Mouse (Mus musculus): ENCODE measurements around the gene Ascc3. TPM values are rescaled to one million over a fixed set of nuclear protein-coding genes. Genes with fewer than 3 reads are reported as not detected.

Gene Ascc3
- 23.0 and 23.3 TPM in 2 replicates for polyA plus RNA-seq (2014; fragmentation: Nextera tagmentation; extraction: Ambion mirVana)

DNA sequence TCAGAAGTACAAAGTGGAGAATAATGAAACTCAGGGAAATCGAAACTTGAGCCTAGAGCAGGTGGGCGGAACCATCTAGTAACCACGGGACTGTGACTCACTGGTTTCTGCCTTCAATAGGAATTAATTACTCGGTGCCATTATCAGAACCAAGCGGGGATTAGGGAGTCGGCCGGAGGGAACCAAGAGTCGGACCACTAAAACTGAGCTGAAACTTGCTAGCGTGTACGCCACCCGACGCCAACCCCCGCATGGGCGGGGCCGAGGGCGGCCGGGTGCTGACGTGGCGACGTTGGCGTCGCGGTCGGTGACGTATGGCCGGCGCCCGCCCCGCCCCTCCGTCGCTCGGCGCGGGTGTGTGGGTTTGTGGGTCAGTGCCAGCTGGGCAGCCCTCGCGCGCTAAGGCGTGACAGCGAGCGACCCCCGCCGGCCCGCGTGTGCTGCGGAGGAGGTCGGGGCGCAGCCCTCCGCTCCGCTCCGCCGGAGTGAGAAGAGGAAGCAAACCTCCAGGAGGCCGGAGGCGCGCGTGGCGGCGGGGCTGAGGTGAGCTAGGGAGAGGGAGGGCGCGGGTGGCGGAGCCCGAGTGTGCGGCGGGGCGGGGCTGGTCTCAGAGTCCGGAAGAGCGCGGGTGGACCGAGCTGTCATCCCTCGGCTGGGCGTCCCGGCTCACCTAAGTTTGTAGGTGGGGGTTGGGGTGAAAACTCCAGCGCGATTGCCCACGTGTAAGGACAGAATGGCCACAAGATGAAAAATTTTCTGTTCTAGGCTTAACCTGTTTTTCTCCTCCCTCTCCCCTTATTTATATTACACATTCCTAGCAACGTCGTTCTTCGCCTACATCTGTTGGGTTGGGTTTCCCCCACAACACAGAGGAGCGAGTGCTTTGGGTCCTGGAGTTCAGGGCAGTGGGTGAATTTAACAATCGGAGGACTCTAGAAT lies at the start of gene Ascc3:
Ascc3 (plus strand) TSS at position 315 of the 939 bp plus-strand sequence.
- H3K4me1 ChIP-seq (ENCODE audit: control insufficient read depth, insufficient read depth, low read length), result no peaks in the 10 kb centered on the region
- H3K36me3 ChIP-seq (ENCODE audit: control insufficient read depth, insufficient read depth, low read length), result no peaks in the 10 kb centered on the region
- H3K9me3 ChIP-seq (ENCODE audit: control insufficient read depth, low read length), result no peaks in the 10 kb centered on the region
- H3K4me3 ChIP-seq (ENCODE audit: low read depth, low read length), result peak within 1 kb of the TSS; percentile 81
- peak within 1 kb of the TSS; percentile 86 for H3K9ac ChIP-seq (ENCODE audit: low read depth, low read length)
- under 1% methylated on average over 55 of the region's 79 CpGs for WGBS
- peak; percentile 98 for ATAC-seq (ENCODE audit: low read depth)
- peak within 1 kb of the TSS; percentile 94 for H3K27ac ChIP-seq (replicated peaks; ENCODE audit: low read depth, low read length)
- no peaks in the 10 kb centered on the region for H3K27me3 ChIP-seq (replicated peaks; ENCODE audit: control insufficient read depth, insufficient read depth, low read length)
- H3K4me2 ChIP-seq (ENCODE audit: low read depth, low read length), result peak within 1 kb of the TSS; percentile 63
- peak; percentile 93 for DNase-seq (ENCODE audit: low spot score)

DNA sequence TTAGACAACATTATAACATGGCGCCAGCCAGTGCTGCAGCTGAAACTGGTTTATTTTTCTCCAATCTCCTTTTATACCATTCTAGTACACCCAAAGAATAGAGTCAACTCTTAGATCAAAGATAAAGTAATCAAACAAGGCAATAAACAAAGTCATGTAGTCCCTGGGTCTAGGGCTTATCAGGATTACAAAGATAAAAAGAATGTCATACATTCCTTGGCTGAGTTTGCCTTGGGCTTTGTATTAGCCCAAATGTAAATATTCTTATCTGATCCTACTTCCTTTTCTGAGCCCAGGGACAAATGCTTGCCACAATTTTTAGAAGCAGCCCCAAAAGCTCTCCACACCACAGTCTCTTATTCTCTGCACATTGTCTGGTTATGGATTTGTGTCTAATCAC lies 7.7 kb upstream of the Ascc3 start:
- H3K4me2 ChIP-seq (ENCODE audit: low read depth, low read length), result no peak overlapping the region
- DNase-seq (ENCODE audit: low spot score) (no peak), ATAC-seq (ENCODE audit: low read depth) (no peak)
- H3K27ac ChIP-seq (replicated peaks; ENCODE audit: low read depth, low read length), result no peak overlapping the region
- H3K4me3 ChIP-seq (ENCODE audit: low read depth, low read length), result no peak overlapping the region
- no peaks in the 10 kb centered on the region for H3K4me1 ChIP-seq (ENCODE audit: control insufficient read depth, insufficient read depth, low read length)
- H3K27me3 ChIP-seq (replicated peaks; ENCODE audit: control insufficient read depth, insufficient read depth, low read length), result no peaks in the 10 kb centered on the region
- H3K36me3 ChIP-seq (ENCODE audit: control insufficient read depth, insufficient read depth, low read length), result no peaks in the 10 kb centered on the region
- H3K9ac ChIP-seq (ENCODE audit: low read depth, low read length), result no peak overlapping the region
- 79% methylated on average over 1 of the region's 1 CpGs for WGBS
- no peaks in the 10 kb centered on the region for H3K9me3 ChIP-seq (ENCODE audit: control insufficient read depth, low read length)

DNA sequence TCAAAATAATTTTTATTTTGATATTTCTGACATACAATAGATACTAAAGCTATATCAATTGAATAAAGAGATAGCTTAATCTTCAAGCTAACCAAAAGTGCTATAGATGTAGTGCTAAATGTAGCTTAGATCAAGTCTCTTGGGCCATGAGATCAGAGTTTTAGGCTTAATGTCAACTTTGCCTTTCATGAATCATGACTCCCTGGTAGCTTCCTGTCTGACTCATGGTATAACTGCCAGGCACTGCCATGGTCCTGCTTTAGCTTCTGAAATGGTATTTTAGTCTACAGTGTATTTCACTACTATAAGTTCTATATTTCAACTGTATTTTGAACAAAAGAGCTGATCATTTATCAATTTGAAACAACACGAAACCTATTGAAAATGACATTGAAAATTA lies 5.9 kb upstream of the Ascc3 start:
- Histone ChIP-seq H3K4me3 (ENCODE audit: low read depth, low read length) (no peak overlapping the region), H3K4me1 (ENCODE audit: control insufficient read depth, insufficient read depth, low read length) (no peaks in the 10 kb centered on the region), H3K27ac (replicated peaks; ENCODE audit: low read depth, low read length) (no peak overlapping the region), H3K9me3 (ENCODE audit: control insufficient read depth, low read length) (no peaks in the 10 kb centered on the region), H3K9ac (ENCODE audit: low read depth, low read length) (no peak overlapping the region), H3K27me3 (replicated peaks; ENCODE audit: control insufficient read depth, insufficient read depth, low read length) (no peaks in the 10 kb centered on the region), H3K36me3 (ENCODE audit: control insufficient read depth, insufficient read depth, low read length) (no peaks in the 10 kb centered on the region), H3K4me2 (ENCODE audit: low read depth, low read length) (no peak overlapping the region)
- 81% methylated on average over 1 of the region's 1 CpGs for WGBS
- DNase-seq (ENCODE audit: low spot score) (no peak), ATAC-seq (ENCODE audit: low read depth) (no peak)

DNA sequence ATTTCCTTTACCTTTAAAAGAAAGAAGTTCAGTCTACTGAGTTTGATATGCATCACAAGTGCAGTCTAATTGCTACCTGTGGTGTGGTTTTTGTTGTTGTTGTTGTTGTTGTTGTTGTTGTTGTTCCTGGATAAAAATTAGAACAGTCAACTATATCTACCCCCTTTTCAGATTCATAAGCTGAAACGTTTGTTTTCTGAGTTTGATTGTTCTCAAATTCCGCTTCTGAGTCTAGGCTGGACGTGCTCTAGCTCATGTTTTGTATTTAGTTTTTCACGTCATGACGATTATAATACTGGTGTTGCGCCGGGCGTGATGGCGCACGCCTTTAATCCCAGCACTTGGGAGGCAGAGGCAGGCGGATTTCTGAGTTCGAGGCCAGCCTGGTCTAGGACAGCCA lies 902 bp downstream of the Ascc3 start:
- Histone ChIP-seq H3K36me3 (ENCODE audit: control insufficient read depth, insufficient read depth, low read length) (no peaks in the 10 kb centered on the region), H3K4me1 (ENCODE audit: control insufficient read depth, insufficient read depth, low read length) (no peaks in the 10 kb centered on the region), H3K9me3 (ENCODE audit: control insufficient read depth, low read length) (no peaks in the 10 kb centered on the region), H3K4me3 (ENCODE audit: low read depth, low read length) (peak overlapping the region; percentile 81), H3K9ac (ENCODE audit: low read depth, low read length) (peak overlapping the region; percentile 86), H3K27me3 (replicated peaks; ENCODE audit: control insufficient read depth, insufficient read depth, low read length) (no peaks in the 10 kb centered on the region), H3K27ac (replicated peaks; ENCODE audit: low read depth, low read length) (no peak overlapping the region), H3K4me2 (ENCODE audit: low read depth, low read length) (peak overlapping the region; percentile 63)
- DNase-seq (ENCODE audit: low spot score) (no peak), ATAC-seq (ENCODE audit: low read depth) (no peak)
- 67% methylated on average over 12 of the region's 12 CpGs for WGBS

DNA sequence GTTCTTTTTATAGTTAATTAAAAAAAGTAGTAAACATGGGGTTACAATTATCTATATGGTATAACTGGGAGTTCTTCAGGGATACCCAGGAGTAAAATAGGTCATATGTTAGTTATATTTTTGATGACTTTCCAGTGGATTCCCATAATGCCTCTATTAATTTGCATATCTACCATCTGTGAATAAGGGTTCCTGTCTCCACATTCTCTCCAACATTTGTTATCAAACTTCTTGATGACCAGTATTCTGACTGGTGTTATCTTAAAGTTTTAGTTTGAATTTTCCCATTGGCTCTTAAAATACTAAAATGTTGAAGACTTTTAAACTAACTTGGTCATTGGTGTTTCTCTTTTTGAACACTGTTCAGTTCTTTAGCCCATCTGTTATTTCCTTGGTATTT lies 2.9 kb downstream of the Ascc3 start:
- H3K4me1 ChIP-seq (ENCODE audit: control insufficient read depth, insufficient read depth, low read length), result no peaks in the 10 kb centered on the region
- no peak overlapping the region for H3K27ac ChIP-seq (replicated peaks; ENCODE audit: low read depth, low read length)
- DNase-seq (ENCODE audit: low spot score) (no peak), ATAC-seq (ENCODE audit: low read depth) (no peak)
- H3K4me2 ChIP-seq (ENCODE audit: low read depth, low read length), result no peak overlapping the region
- H3K36me3 ChIP-seq (ENCODE audit: control insufficient read depth, insufficient read depth, low read length), result no peaks in the 10 kb centered on the region
- no peaks in the 10 kb centered on the region for H3K9me3 ChIP-seq (ENCODE audit: control insufficient read depth, low read length)
- H3K4me3 ChIP-seq (ENCODE audit: low read depth, low read length), result no peak overlapping the region
- no peak overlapping the region for H3K9ac ChIP-seq (ENCODE audit: low read depth, low read length)
- H3K27me3 ChIP-seq (replicated peaks; ENCODE audit: control insufficient read depth, insufficient read depth, low read length), result no peaks in the 10 kb centered on the region

DNA sequence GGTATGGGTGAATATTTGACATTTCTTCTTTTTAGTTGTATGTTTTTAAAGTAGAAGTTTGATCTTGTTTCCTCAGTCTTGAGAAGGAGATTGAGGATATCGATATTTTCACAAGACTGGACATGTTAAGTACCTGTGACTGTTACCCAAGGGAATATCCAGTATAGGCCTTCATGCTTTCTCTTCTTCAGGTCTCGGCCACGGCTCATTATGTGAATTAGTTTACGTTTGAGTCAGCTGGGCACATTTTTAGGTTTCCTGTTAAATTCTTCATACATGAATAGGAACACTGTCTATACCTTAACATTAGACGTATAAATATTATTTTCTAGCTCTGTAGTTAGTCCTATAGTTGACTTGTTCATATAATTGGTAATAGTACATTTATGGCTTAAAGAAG lies 12.4 kb downstream of the Ascc3 start:
- no peak overlapping the region for H3K9ac ChIP-seq (ENCODE audit: low read depth, low read length)
- no peak overlapping the region for H3K4me2 ChIP-seq (ENCODE audit: low read depth, low read length)
- no peaks in the 10 kb centered on the region for H3K27me3 ChIP-seq (replicated peaks; ENCODE audit: control insufficient read depth, insufficient read depth, low read length)
- H3K4me1 ChIP-seq (ENCODE audit: control insufficient read depth, insufficient read depth, low read length), result no peaks in the 10 kb centered on the region
- 82% methylated on average over 5 of the region's 5 CpGs for WGBS
- DNase-seq (ENCODE audit: low spot score) (no peak), ATAC-seq (ENCODE audit: low read depth) (no peak)
- H3K36me3 ChIP-seq (ENCODE audit: control insufficient read depth, insufficient read depth, low read length), result 0 out of 2 replicates have a peak, but pooled peaks cover 5% of the 10 kb centered on the region
- H3K4me3 ChIP-seq (ENCODE audit: low read depth, low read length), result no peak overlapping the region
- H3K9me3 ChIP-seq (ENCODE audit: control insufficient read depth, low read length), result no peaks in the 10 kb centered on the region
- no peak overlapping the region for H3K27ac ChIP-seq (replicated peaks; ENCODE audit: low read depth, low read length)

DNA sequence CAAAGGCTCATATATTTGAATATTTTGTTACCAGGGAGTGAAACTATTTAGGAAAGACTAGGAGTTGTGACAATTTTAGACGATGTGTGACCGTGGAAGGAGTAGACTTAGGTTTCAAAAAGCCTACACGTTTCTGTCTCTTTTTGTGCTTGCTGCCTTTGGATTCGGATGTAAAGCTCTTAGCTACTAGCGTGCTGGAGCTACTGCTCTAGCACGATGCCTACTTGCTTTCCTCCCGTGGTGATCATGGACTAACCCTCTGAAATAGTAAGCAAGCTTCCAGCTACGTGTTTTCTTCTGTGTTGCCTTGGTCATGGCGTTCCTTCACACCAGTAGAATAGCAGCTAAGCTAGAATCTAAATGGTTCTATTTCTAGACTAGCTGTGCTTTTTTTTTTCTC lies 21.4 kb downstream of the Ascc3 start:
- ATAC-seq (ENCODE audit: low read depth) (no peak), DNase-seq (ENCODE audit: low spot score) (no peak)
- 93% methylated on average over 9 of the region's 9 CpGs for WGBS
- H3K9me3 ChIP-seq (ENCODE audit: control insufficient read depth, low read length), result no peaks in the 10 kb centered on the region
- no peak overlapping the region for H3K9ac ChIP-seq (ENCODE audit: low read depth, low read length)
- no peak overlapping the region for H3K4me2 ChIP-seq (ENCODE audit: low read depth, low read length)
- peaks cover 14% of the 10 kb centered on the region for H3K36me3 ChIP-seq (ENCODE audit: control insufficient read depth, insufficient read depth, low read length)
- no peaks in the 10 kb centered on the region for H3K4me1 ChIP-seq (ENCODE audit: control insufficient read depth, insufficient read depth, low read length)
- no peak overlapping the region for H3K4me3 ChIP-seq (ENCODE audit: low read depth, low read length)
- no peak overlapping the region for H3K27ac ChIP-seq (replicated peaks; ENCODE audit: low read depth, low read length)
- no peaks in the 10 kb centered on the region for H3K27me3 ChIP-seq (replicated peaks; ENCODE audit: control insufficient read depth, insufficient read depth, low read length)

DNA sequence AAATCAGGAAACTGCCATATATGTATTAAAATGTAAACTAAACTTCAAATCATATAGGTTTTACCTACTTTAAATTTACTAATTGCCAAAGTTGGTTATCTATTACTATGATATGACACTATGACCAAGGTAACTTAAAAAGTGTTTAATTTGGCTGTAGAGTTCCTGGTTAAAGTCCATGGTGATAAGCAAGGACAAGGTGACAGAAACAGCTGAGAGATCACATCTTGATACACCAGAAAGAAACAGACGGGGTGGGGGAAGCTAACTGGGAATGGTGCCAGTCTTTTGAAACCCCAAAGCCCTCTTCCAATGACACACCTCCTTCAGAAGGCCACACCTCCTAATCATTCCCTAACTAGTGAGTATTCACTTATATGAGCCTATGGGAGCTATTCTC lies 33.4 kb downstream of the Ascc3 start:
- Histone ChIP-seq H3K27me3 (replicated peaks; ENCODE audit: control insufficient read depth, insufficient read depth, low read length) (no peaks in the 10 kb centered on the region), H3K4me3 (ENCODE audit: low read depth, low read length) (no peak overlapping the region), H3K4me1 (ENCODE audit: control insufficient read depth, insufficient read depth, low read length) (no peaks in the 10 kb centered on the region), H3K36me3 (ENCODE audit: control insufficient read depth, insufficient read depth, low read length) (peaks cover 27% of the 10 kb centered on the region), H3K4me2 (ENCODE audit: low read depth, low read length) (no peak overlapping the region), H3K9me3 (ENCODE audit: control insufficient read depth, low read length) (peaks cover 10% of the 10 kb centered on the region), H3K27ac (replicated peaks; ENCODE audit: low read depth, low read length) (no peak overlapping the region), H3K9ac (ENCODE audit: low read depth, low read length) (no peak overlapping the region)
- ATAC-seq (ENCODE audit: low read depth) (no peak), DNase-seq (ENCODE audit: low spot score) (no peak)
- 64% methylated on average over 1 of the region's 1 CpGs for WGBS

DNA sequence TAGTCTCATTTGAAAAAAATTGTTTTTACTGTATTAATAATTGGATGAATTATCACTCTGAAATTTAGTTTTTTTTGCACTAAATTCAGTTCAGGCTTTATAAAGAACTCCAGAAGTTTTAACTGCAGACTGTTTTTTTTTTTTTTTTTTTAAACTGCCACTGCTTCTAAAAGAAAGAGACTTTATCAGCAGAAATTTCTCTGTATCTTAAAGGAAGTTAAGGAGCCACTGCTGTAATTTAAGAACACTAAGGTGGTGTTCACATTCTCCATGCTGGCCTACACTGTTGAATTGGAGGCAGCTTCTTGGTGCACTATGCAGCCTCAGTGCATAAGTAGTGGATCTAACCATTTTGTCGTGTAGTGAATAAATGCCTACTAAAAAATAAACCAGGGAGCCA lies 47.1 kb downstream of the Ascc3 start:
- no peaks in the 10 kb centered on the region for H3K27me3 ChIP-seq (replicated peaks; ENCODE audit: control insufficient read depth, insufficient read depth, low read length)
- H3K9ac ChIP-seq (ENCODE audit: low read depth, low read length), result no peak overlapping the region
- no peak overlapping the region for H3K27ac ChIP-seq (replicated peaks; ENCODE audit: low read depth, low read length)
- H3K9me3 ChIP-seq (ENCODE audit: control insufficient read depth, low read length), result no peaks in the 10 kb centered on the region
- 77% methylated on average over 1 of the region's 1 CpGs for WGBS
- H3K4me1 ChIP-seq (ENCODE audit: control insufficient read depth, insufficient read depth, low read length), result no peaks in the 10 kb centered on the region
- no peak for ATAC-seq (ENCODE audit: low read depth)
- DNase-seq (ENCODE audit: low spot score), result no peak
- no peak overlapping the region for H3K4me2 ChIP-seq (ENCODE audit: low read depth, low read length)
- H3K36me3 ChIP-seq (ENCODE audit: control insufficient read depth, insufficient read depth, low read length), result peaks cover 7% of the 10 kb centered on the region; the same call in 1 of the 2 replicates
- H3K4me3 ChIP-seq (ENCODE audit: low read depth, low read length), result no peak overlapping the region

Measured in embryonic facial prominence, embryonic 14.5 days (tissue).